16 mouse cellular contexts compared by ENCODE assay signal in the genomic region with DNA sequence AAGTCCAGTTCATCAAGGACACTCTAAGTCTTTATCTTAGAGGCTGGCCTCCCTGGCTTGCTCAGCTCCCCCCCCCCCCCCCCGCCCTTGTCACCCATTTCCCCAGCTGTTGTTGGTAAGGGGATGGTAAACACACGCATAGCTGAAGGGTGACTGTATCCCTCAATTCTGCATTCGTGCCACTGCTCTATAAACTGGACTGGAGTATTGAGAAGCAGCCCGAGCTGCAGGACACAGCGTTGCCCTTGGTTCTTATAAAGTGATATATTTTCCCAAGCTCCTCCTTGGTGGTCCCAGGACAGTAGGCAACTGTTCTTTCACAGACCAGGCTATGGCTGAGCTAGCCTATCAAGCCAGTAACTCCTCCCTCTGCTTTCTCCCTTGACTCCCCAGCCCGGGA.
A peak's percentile ranks its signal among the peaks of the same experiment; 100 is the strongest.
DNase-seq lines count a peak whose midpoint lies in the region; ATAC-seq and TF ChIP-seq lines count a peak whose summit lies in the region.
"Had no signal": no experiment of that assay in that cellular context is flagged by ENCODE, and none has a peak within 500 bp of the region (broad histone marks: within the 10 kb centered on the region; RNA-seq: fewer than 3 reads in every experiment).

No protein-coding gene starts in this region.

- no peak for TF ChIP-seq POLR2A in CH12.LX (IDR thresholded peaks at IDR 0.05; ENCODE audit: low read depth, low read length)

- H3K4me2 ChIP-seq in lung, embryonic 14.5 days = no peak overlapping the region
- peak overlapping the region; percentile 81; the same call in 1 of the 2 replicates for H3K4me2 ChIP-seq in CH12.LX (ENCODE audit: insufficient read depth, low read depth, poor library complexity, severe bottlenecking)
- no peak overlapping the region for H3K4me2 ChIP-seq in hindbrain, embryonic 14.5 days (replicated peaks)
- H3K4me2 ChIP-seq in neural tube, embryonic 13.5 days = peak overlapping the region; percentile 21
- H3K4me2 ChIP-seq: heart, embryonic 12.5 days had no signal

- H3K27me3 ChIP-seq in lung, embryonic 14.5 days (ENCODE audit: insufficient read depth, low read length) = no peaks in the 10 kb centered on the region
- H3K27me3 ChIP-seq in CH12.LX (replicated peaks) = no peaks in the 10 kb centered on the region
- H3K27me3 ChIP-seq in hindbrain, embryonic 14.5 days (ENCODE audit: control insufficient read depth, insufficient read depth, low read length) = no peaks in the 10 kb centered on the region
- H3K27me3 ChIP-seq in neural tube, embryonic 13.5 days = no peaks in the 10 kb centered on the region
- no peaks in the 10 kb centered on the region for H3K27me3 ChIP-seq in heart, embryonic 10.5 days (ENCODE audit: insufficient read depth, poor library complexity, severe bottlenecking)
- H3K27me3 ChIP-seq: heart, embryonic 12.5 days had no signal

- no peak for TF ChIP-seq RAD21 in CH12.LX (IDR thresholded peaks at IDR 0.05; ENCODE audit: low read depth, low read length)

- DNase-seq in lung, embryonic 14.5 days = no peak
- DNase-seq in lung, postnatal 36 days = no peak
- no peak for DNase-seq in CH12.LX (ENCODE audit: extremely low read depth)
- no peak for DNase-seq in hindbrain, embryonic 14.5 days (ENCODE audit: low spot score)
- DNase-seq in retina, embryonic 14.5 days (ENCODE audit: low spot score) = no peak
- DNase-seq in heart, embryonic 10.5 days (ENCODE audit: low spot score) = no peak
- DNase-seq: cerebellum, adult 2 months; forebrain, postnatal 0 days; gastrocnemius, postnatal 10 days; kidney, postnatal 10 days had no signal

- H3K27ac ChIP-seq in lung, embryonic 14.5 days (ENCODE audit: low read depth) = no peak overlapping the region
- H3K27ac ChIP-seq in CH12.LX (ENCODE audit: insufficient read depth, low read depth) = peak overlapping the region; percentile 84
- H3K27ac ChIP-seq in hindbrain, embryonic 14.5 days = no peak overlapping the region
- H3K27ac ChIP-seq in neural tube, embryonic 13.5 days (replicated peaks) = peak overlapping the region; percentile 71
- H3K27ac ChIP-seq in heart, embryonic 10.5 days = no peak overlapping the region
- H3K27ac ChIP-seq: embryonic facial prominence, embryonic 10.5 days; macrophage; stomach, postnatal 0 days had no signal

- in situ Hi-C loops in CH12.LX (cut with MboI; ENCODE audit: low pct_ligation_motif_present, low pct_unique_long_range_greater_than_20kb, low sequenced_read_pairs) = no loop called here

- H3K9me3 ChIP-seq in lung, embryonic 14.5 days (ENCODE audit: low read depth, low read length) = no peaks in the 10 kb centered on the region
- H3K9me3 ChIP-seq in CH12.LX (replicated peaks; ENCODE audit: low read length) = peaks cover 7% of the 10 kb centered on the region
- no peaks in the 10 kb centered on the region for H3K9me3 ChIP-seq in hindbrain, embryonic 14.5 days (ENCODE audit: control insufficient read depth, low read length)
- H3K9me3 ChIP-seq in neural tube, embryonic 13.5 days = no peaks in the 10 kb centered on the region
- no peaks in the 10 kb centered on the region for H3K9me3 ChIP-seq in heart, embryonic 10.5 days
- H3K9me3 ChIP-seq: embryonic facial prominence, embryonic 10.5 days; heart, embryonic 12.5 days had no signal

- H3K4me3 ChIP-seq in lung, embryonic 14.5 days (ENCODE audit: low read depth, low read length) = no peak overlapping the region
- H3K4me3 ChIP-seq in CH12.LX (replicated peaks in 1 of 3; ENCODE audit: low read depth in 2 of 3, low read length in 2 of 3, poor library complexity in 1 of 3) = no peak overlapping the region
- H3K4me3 ChIP-seq in hindbrain, embryonic 14.5 days (replicated peaks; ENCODE audit: low read length) = no peak overlapping the region
- H3K4me3 ChIP-seq in neural tube, embryonic 13.5 days = no peak overlapping the region
- H3K4me3 ChIP-seq in heart, embryonic 10.5 days = no peak overlapping the region
- H3K4me3 ChIP-seq: embryonic facial prominence, embryonic 10.5 days; heart, embryonic 12.5 days had no signal

- no peak overlapping the region for H3K9ac ChIP-seq in lung, embryonic 14.5 days
- H3K9ac ChIP-seq in CH12.LX (ENCODE audit: insufficient read depth, low read depth) = no peak overlapping the region
- H3K9ac ChIP-seq in hindbrain, embryonic 14.5 days = no peak overlapping the region
- H3K9ac ChIP-seq in neural tube, embryonic 13.5 days = no peak overlapping the region
- H3K9ac ChIP-seq: forebrain, postnatal 0 days; heart, embryonic 12.5 days had no signal

- H3K36me3 ChIP-seq in lung, embryonic 14.5 days (ENCODE audit: insufficient read depth) = no peaks in the 10 kb centered on the region
- peaks cover 16 to 50% of the 10 kb centered on the region in 2 experiments for H3K36me3 ChIP-seq in CH12.LX (replicated peaks in 1 of 2; ENCODE audit: control insufficient read depth in 1 of 2, insufficient read depth in 1 of 2, low read length in 1 of 2)
- no peaks in the 10 kb centered on the region for H3K36me3 ChIP-seq in hindbrain, embryonic 14.5 days (replicated peaks; ENCODE audit: control insufficient read depth, insufficient read depth)
- no peaks in the 10 kb centered on the region for H3K36me3 ChIP-seq in neural tube, embryonic 13.5 days
- H3K36me3 ChIP-seq in heart, embryonic 10.5 days = no peaks in the 10 kb centered on the region
- H3K36me3 ChIP-seq: embryonic facial prominence, embryonic 10.5 days; heart, embryonic 12.5 days had no signal

- no peak for TF ChIP-seq EP300 in CH12.LX (IDR thresholded peaks at IDR 0.05; ENCODE audit: low read length)

- H3K4me1 ChIP-seq in lung, embryonic 14.5 days (ENCODE audit: insufficient read depth) = 0 out of 2 replicates have a peak, but pooled peaks cover 3% of the 10 kb centered on the region
- H3K4me1 ChIP-seq in CH12.LX (ENCODE audit: control insufficient read depth in 1 of 2, insufficient read depth in 2 of 2) = peaks cover 26 to 60% of the 10 kb centered on the region in 2 experiments
- H3K4me1 ChIP-seq in hindbrain, embryonic 14.5 days (replicated peaks; ENCODE audit: control insufficient read depth, insufficient read depth, low read length) = no peaks in the 10 kb centered on the region
- peaks cover 25% of the 10 kb centered on the region for H3K4me1 ChIP-seq in neural tube, embryonic 13.5 days (replicated peaks)
- H3K4me1 ChIP-seq in heart, embryonic 10.5 days = no peaks in the 10 kb centered on the region
- H3K4me1 ChIP-seq: heart, embryonic 12.5 days had no signal

- TF ChIP-seq CTCF in lung, embryonic 14.5 days (IDR thresholded peaks at IDR 0.05; ENCODE audit: low read depth) = no peak
- no peak for TF ChIP-seq CTCF in CH12.LX (conservative IDR thresholded peaks at IDR 0.05 in 1 of 2, IDR thresholded peaks at IDR 0.05 in 1 of 2; ENCODE audit: low read depth in 2 of 2, low read length in 2 of 2)

- peak; percentile 35; the same call in 1 of the 2 replicates for ATAC-seq in lung, embryonic 14.5 days (ENCODE audit: insufficient read depth)
- ATAC-seq in hindbrain, embryonic 14.5 days (ENCODE audit: low FRiP score) = peak; percentile 73
- ATAC-seq in neural tube, embryonic 13.5 days (ENCODE audit: low read depth) = peak; percentile 96
- ATAC-seq: CD4-positive, CD25-positive, alpha-beta regulatory T cell, adult 4 months; forebrain, postnatal 0 days had no signal

- 47% methylated on average over 5 of the region's 6 CpGs for WGBS in lung, embryonic 14.5 days
- 34% methylated on average over 5 of the region's 6 CpGs for WGBS in hindbrain, embryonic 14.5 days
- 21% methylated on average over 5 of the region's 6 CpGs for WGBS in neural tube, embryonic 13.5 days
- 66% methylated on average over 6 of the region's 6 CpGs for WGBS in heart, embryonic 10.5 days

- H3K79me2 ChIP-seq in CH12.LX (replicated peaks; ENCODE audit: control insufficient read depth, extremely low read depth, insufficient read depth, poor library complexity, severe bottlenecking) = no peaks in the 10 kb centered on the region

- dilution Hi-C loops in CH12.LX (cut with MboI; ENCODE audit: extremely low pct_ligation_motif_present, extremely low pct_unique_long_range_greater_than_20kb, low sequenced_read_pairs) = no loop called here

TF ChIP-seq in CH12.LX, 34 proteins besides CTCF, POLR2A, EP300 and RAD21:
- TF ChIP-seq POLR2AphosphoS2 (IDR thresholded peaks at IDR 0.05; ENCODE audit: low read depth, low read length) (no peak), SMC3 (IDR thresholded peaks at IDR 0.05; ENCODE audit: low read depth, low read length) (no peak)

Comparison
In these comparisons a context has a peak if more than half of its experiments do, and no peak if none do; other contexts are left out.
1. ATAC-seq: peak in every context shown above with its lines; median percentile 96 in neural tube, embryonic 13.5 days; 73 in hindbrain, embryonic 14.5 days; 35 in lung, embryonic 14.5 days.
2. H3K27ac ChIP-seq: peak in CH12.LX (single experiment) and neural tube, embryonic 13.5 days (single experiment); none in lung, embryonic 14.5 days (single experiment), hindbrain, embryonic 14.5 days (single experiment) and heart, embryonic 10.5 days (single experiment).
3. H3K4me2 ChIP-seq: peak in CH12.LX (single experiment) and neural tube, embryonic 13.5 days (single experiment); none in lung, embryonic 14.5 days (single experiment) and hindbrain, embryonic 14.5 days (single experiment).